Mouse (Mus musculus) lung, adult 2 months (tissue): ENCODE measurements around the gene Tas1r3.

ENCODE experiments used
- CTCF ChIP-seq: fragments of 200-500 bp; IDR thresholded peaks from 2 replicates; pipeline ENCODE4 v1.5.1; 2011; ENCODE audit warnings: mild to moderate bottlenecking, low read length, control low read depth; ENCODE audit not compliant: insufficient read depth
- POLR2A ChIP-seq: fragments of 200-500 bp; IDR thresholded peaks from 2 replicates; pipeline ENCODE4 v1.6.1; 2011; ENCODE audit warnings: low read depth, mild to moderate bottlenecking, control low read depth, low read length, borderline replicate concordance; ENCODE audit errors: extremely low read depth

- TF ChIP-seq CTCF (no peak), POLR2A (no peak)
Observed at GRCm38 (mm10) chr4:155905634-155906033, 42.5 kb upstream of the Tas1r3 start.
